In genomic region chr6:32717860-32718259, GRCm38 (mm10) we compare ENCODE assay signal across 17 mouse cellular contexts.
DNase-seq lines count a peak whose midpoint lies in the region; ATAC-seq lines count a peak whose summit lies in the region.
"Had no signal": no experiment of that assay in that cellular context is flagged by ENCODE, and none has a peak within 500 bp of the region (broad histone marks: within the 10 kb centered on the region; RNA-seq: fewer than 3 reads in every experiment).

No protein-coding gene starts in this region.

- ATAC-seq in hematopoietic stem cell, adult 5-6 weeks (replicated peaks in 1 of 2; ENCODE audit: insufficient read depth in 1 of 2, low FRiP score in 2 of 2, low TSS enrichment in 1 of 2, low read depth in 1 of 2, poor library complexity in 2 of 2, severe bottlenecking in 2 of 2): peak; percentile 93
- ATAC-seq: forebrain, embryonic 16.5 days; hindbrain, postnatal 0 days; intestine, embryonic 16.5 days had no signal

- peak; percentile 14 for DNase-seq in kidney, adult 9 months
- DNase-seq in kidney, postnatal 14 days: no peak
- peak; percentile 1 for DNase-seq in spleen, postnatal 36 days (ENCODE audit: low spot score in 2 of 2)
- DNase-seq in spleen, postnatal 10 days (ENCODE audit: low spot score in 2 of 2): no peak
- DNase-seq in right cerebral cortex, postnatal 4 days: no peak
- no peak for DNase-seq in thymus, adult 18-20 months
- DNase-seq: adrenal gland, postnatal 25 days; cerebellum, adult 9-10 months; gastrocnemius, postnatal 25 days; left cerebral cortex, postnatal 4 days; lung, embryonic 14.5 days; lung, postnatal 4 days; thymus, postnatal 14 days had no signal

Comparison
In these comparisons a context has a peak if more than half of its experiments do, and no peak if none do; other contexts are left out.
1. DNase-seq: peak in kidney, adult 9 months (single experiment) and spleen, postnatal 36 days (2 of 2); none in kidney, postnatal 14 days (single experiment), spleen, postnatal 10 days (0 of 2), right cerebral cortex, postnatal 4 days (single experiment) and thymus, adult 18-20 months (0 of 2).